Mouse (Mus musculus) lung, embryonic 14.5 days (tissue): Measurements from ENCODE around the gene Tnnt3. TPM values are rescaled to one million over a fixed set of nuclear protein-coding genes. Genes with fewer than 3 reads are reported as not detected.

Source experiments
- ATAC-seq: fragments of 200-750 bp; cut with Nextera tagmentation; 2 replicates; pipeline ENCODE4 v1.8.0; 2017; ENCODE audit warnings: mild to moderate bottlenecking, moderate TSS enrichment, moderate library complexity; ENCODE audit not compliant: insufficient read depth
- DNase-seq: peaks from one replicate; pipeline ENCODE4 v3.0.0-alpha.2; 2015
- H3K27ac ChIP-seq: fragments of 300-500 bp; sonication (generic); 2 replicates; pipeline ENCODE4 v1.5.1; 2014; ENCODE audit warnings: low read depth, mild to moderate bottlenecking, moderate library complexity
- H3K27me3 ChIP-seq: fragments of 300-500 bp; sonication (generic); 2 replicates; pipeline ENCODE4 v1.6.1; 2014; ENCODE audit warnings: low read length, control low read depth; ENCODE audit not compliant: insufficient read depth
- H3K36me3 ChIP-seq: fragments of 300-500 bp; sonication (generic); 2 replicates; pipeline ENCODE4 v1.6.1; 2014; ENCODE audit warnings: control low read depth; ENCODE audit not compliant: insufficient read depth
- H3K4me1 ChIP-seq: fragments of 300-500 bp; sonication (generic); 2 replicates; pipeline ENCODE4 v1.6.1; 2014; ENCODE audit warnings: antibody characterized with exemption, control low read depth; ENCODE audit not compliant: insufficient read depth
- H3K4me2 ChIP-seq: fragments of 300-500 bp; sonication (generic); 2 replicates; pipeline ENCODE4 v1.6.1; 2014; ENCODE audit warnings: mild to moderate bottlenecking
- H3K4me3 ChIP-seq: fragments of 300-500 bp; sonication (generic); 2 replicates; pipeline ENCODE4 v1.5.1; 2014; ENCODE audit warnings: low read depth, low read length
- H3K9ac ChIP-seq: fragments of 300-500 bp; sonication (generic); 2 replicates; pipeline ENCODE4 v1.6.1; 2014
- H3K9me3 ChIP-seq: fragments of 300-500 bp; sonication (generic); 2 replicates; pipeline ENCODE4 v1.6.1; 2016; ENCODE audit warnings: low read depth, low read length, control low read depth
- CTCF ChIP-seq: IDR thresholded peaks from 2 replicates; pipeline ENCODE4 v1.5.1; 2016; ENCODE audit warnings: antibody characterized with exemption, low read depth
- WGBS: fragments of 180-500 bp; shearing (Covaris S2); extraction: QIAGEN DNeasy Blood & Tissue Kit; methylation state at CpG from one replicate; pipeline ENCODE4 v1.1.7; 2014; 5-methylcytosine and 5-hydroxymethylcytosine counted together
- polyA plus RNA-seq: library from polyadenylated mRNA; unstranded; fragments of >200 nt; fragmentation: Nextera tagmentation; extraction: Ambion mirVana; gene quantifications from 2 replicates; pipeline ENCODE4 v1.2.1, GENCODE M21; 2014

The Tnnt3 gene
- polyA plus RNA-seq, 1 experiment from 2014 or later = 1.5 TPM

- no peak for DNase-seq
- no peak for ATAC-seq
- Histone ChIP-seq H3K27ac (peak overlapping the region; percentile 76; the same call in 1 of the 2 replicates), H3K9ac (no peak overlapping the region), H3K9me3 (no peaks in the 10 kb centered on the region), H3K4me3 (no peak overlapping the region), H3K4me1 (peaks cover 25% of the 10 kb centered on the region), H3K4me2 (no peak overlapping the region), H3K27me3 (no peaks in the 10 kb centered on the region), H3K36me3 (no peaks in the 10 kb centered on the region)
- TF ChIP-seq CTCF = no peak
- 34% methylated on average over 6 of the region's 6 CpGs for WGBS
Observed at GRCm38 (mm10) chr7:142548706-142549105, 50.1 kb downstream of the Tnnt3 start.

DNA sequence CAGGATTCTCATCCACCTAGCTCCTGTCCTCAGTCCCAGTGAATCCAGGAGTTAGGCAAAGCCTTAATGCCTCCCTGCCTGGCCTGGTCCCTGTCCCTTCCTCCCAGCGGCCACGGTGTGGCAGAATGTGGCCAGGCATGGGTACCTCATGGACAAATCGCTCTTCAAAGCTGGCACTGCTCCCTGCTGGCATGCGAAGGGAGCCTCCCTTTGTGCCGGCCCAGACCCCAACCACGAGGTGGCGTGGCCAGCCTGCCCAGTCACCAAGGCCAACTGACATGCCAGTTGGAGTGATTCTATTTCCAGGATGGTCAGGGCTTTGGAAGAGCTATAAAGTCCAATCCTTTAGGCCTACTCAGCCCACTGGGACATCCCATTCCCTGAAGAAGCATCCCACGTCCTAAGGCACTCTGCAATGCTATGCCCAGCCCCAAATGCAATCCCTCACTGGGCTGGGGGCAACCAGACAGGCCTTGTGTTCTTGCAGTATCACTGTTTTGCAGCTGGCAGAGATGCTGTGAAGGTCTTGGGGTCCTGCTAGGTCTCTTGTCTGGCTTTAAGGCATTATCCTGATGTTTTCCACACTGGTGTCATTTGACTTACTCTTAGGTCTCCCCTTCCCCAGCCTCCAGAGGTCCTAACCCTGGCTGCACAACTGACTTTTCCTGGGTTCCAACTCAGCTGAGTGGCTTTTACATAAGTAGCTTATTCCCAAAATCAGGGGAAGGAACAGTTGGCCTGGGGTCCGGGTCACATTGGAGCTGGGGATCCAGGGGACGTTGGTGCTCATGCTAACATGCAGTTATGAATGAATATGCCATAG lies 51.5 kb downstream of the Tnnt3 start:
- DNase-seq = peak; percentile 37
- H3K4me3 ChIP-seq = no peak overlapping the region
- H3K27me3 ChIP-seq = no peaks in the 10 kb centered on the region
- ATAC-seq = no peak
- peaks cover 39% of the 10 kb centered on the region for H3K4me1 ChIP-seq
- H3K36me3 ChIP-seq = no peaks in the 10 kb centered on the region
- no peak overlapping the region for H3K27ac ChIP-seq
- TF ChIP-seq CTCF = peak; percentile 67
- H3K4me2 ChIP-seq = no peak overlapping the region
- 82% methylated on average over 10 of the region's 10 CpGs for WGBS
- no peaks in the 10 kb centered on the region for H3K9me3 ChIP-seq
- no peak overlapping the region for H3K9ac ChIP-seq

- DNase-seq = no peak
- H3K27ac ChIP-seq = no peak overlapping the region
- 65% methylated on average over 14 of the region's 14 CpGs for WGBS
Observed at GRCm38 (mm10) chr7:142550935-142551373, 52.3 kb downstream of the Tnnt3 start.

DNA sequence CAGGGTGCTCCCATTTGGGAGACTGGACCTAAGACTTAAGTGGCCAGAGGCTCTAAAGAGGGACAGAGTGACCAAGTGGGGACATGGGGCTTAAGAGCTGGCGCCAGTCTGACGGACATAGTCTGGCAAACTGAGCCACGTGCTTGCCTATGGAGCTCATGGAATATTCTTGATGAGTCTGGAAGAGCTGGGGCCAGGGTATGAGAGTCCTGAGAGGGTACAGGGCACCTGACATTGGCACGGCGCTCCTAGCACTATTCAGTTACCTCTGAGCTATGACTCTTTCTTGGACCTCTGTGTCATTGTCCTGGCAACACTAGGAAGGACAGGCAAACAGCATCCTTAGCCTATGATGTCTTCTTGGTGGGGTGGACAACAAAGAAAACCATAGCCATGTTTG lies 53.1 kb downstream of the Tnnt3 start:
- Histone ChIP-seq H3K4me2 (no peak overlapping the region), H3K4me3 (no peak overlapping the region), H3K4me1 (peaks cover 45% of the 10 kb centered on the region), H3K27ac (peak overlapping the region; percentile 98; the same call in 1 of the 2 replicates), H3K27me3 (no peaks in the 10 kb centered on the region), H3K36me3 (no peaks in the 10 kb centered on the region), H3K9me3 (no peaks in the 10 kb centered on the region), H3K9ac (no peak overlapping the region)
- 90% methylated on average over 5 of the region's 5 CpGs for WGBS
- TF ChIP-seq CTCF = no peak
- ATAC-seq (no peak), DNase-seq (no peak)

More at GRCm38 (mm10) chr7:142550935-142551373, 52.3 kb downstream of the Tnnt3 start:
- Histone ChIP-seq H3K4me2 (no peak overlapping the region), H3K4me1 (peaks cover 45% of the 10 kb centered on the region), H3K9me3 (no peaks in the 10 kb centered on the region), H3K36me3 (no peaks in the 10 kb centered on the region), H3K9ac (no peak overlapping the region), H3K4me3 (no peak overlapping the region), H3K27me3 (no peaks in the 10 kb centered on the region)
- no peak for TF ChIP-seq CTCF
- ATAC-seq = no peak

- peak overlapping the region; percentile 98 for H3K27ac ChIP-seq
- ATAC-seq = peak; percentile 67
- H3K27me3 ChIP-seq = no peaks in the 10 kb centered on the region
- 0 out of 2 replicates have a peak overlapping the region, but pooled peaks have one; percentile 7 for H3K9ac ChIP-seq
- 20% methylated on average over 13 of the region's 13 CpGs for WGBS
- H3K36me3 ChIP-seq = no peaks in the 10 kb centered on the region
- H3K9me3 ChIP-seq = no peaks in the 10 kb centered on the region
- H3K4me3 ChIP-seq = no peak overlapping the region
- peak; percentile 81 for DNase-seq
- no peak overlapping the region; the same call in 1 of the 2 replicates for H3K4me2 ChIP-seq
- H3K4me1 ChIP-seq = peaks cover 42% of the 10 kb centered on the region
- peak; percentile 77 for TF ChIP-seq CTCF
Observed at GRCm38 (mm10) chr7:142552591-142553416, 54.2 kb downstream of the Tnnt3 start.

DNA sequence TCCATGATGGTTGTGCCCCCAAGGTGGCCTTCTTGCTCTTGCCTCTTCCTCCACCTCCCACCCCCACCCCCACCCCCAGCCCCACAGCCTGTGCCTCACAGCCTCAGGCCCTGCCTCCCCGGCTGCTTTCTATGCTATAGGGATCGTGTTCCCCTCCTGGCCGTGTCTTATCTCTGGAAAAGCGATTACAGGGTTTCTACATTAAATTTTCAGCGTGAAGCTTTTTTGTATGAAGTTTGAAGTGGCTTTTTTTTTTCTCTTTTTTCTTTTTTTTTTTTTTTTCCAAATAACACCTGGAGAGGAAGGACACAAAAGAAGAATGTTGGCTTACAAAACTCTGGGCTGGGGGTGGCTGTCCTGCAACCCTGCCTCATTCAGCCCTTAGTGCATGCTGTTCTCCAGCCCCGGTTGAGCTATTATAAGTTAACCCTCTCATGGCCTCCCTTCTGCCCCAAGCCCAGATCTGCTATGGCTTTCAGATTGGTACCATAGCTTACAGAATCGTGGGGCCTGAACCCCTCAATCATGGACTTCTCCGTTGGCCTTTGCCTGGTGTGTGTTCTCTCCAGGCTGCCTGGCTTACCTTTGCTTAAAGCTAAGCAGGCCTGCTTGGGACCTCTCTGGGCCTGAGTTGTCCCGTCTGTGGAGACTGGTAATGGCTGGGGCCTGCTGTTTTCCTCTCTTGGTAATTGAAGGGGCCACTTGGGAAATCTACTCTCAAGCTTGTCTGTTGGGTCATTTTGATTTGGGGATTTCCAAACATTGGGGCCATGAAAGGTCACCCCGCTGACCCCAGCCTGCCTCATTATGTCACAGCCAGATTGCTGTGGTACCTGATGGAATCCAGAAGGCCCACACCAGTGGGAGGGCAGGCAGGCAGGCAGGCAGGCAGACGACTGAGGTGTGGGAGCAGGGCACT lies 55.0 kb downstream of the Tnnt3 start:
- Histone ChIP-seq H3K9ac (peak overlapping the region; percentile 10; the same call in 1 of the 2 replicates), H3K4me1 (peaks cover 35% of the 10 kb centered on the region), H3K9me3 (no peaks in the 10 kb centered on the region), H3K4me2 (0 out of 2 replicates have a peak overlapping the region, but pooled peaks have one; percentile 26), H3K27me3 (no peaks in the 10 kb centered on the region), H3K36me3 (no peaks in the 10 kb centered on the region), H3K4me3 (no peak overlapping the region), H3K27ac (peak overlapping the region; percentile 98)
- DNase-seq = peak; percentile 64
- WGBS = 17% methylated on average over 11 of the region's 11 CpGs
- ATAC-seq = peak; percentile 33; the same call in 1 of the 2 replicates
- no peak for TF ChIP-seq CTCF
